Mouse (Mus musculus) bone marrow macrophage, adult 2 months (primary cell): ENCODE measurements around the gene Aagab. TPM values are rescaled to one million over a fixed set of nuclear protein-coding genes. Genes with fewer than 3 reads are reported as not detected.

Experiments used
- H3K27ac ChIP-seq: 2 replicates; pipeline ENCODE4 v1.5.1; 2012; ENCODE audit warnings: low read depth, low read length; ENCODE audit not compliant: insufficient read depth
- H3K4me1 ChIP-seq: 2 replicates; pipeline ENCODE4 v1.6.1; 2012; ENCODE audit warnings: low read length; ENCODE audit not compliant: control insufficient read depth, insufficient read depth
- H3K4me3 ChIP-seq: 2 replicates; pipeline ENCODE4 v1.5.1; 2012; ENCODE audit warnings: mild to moderate bottlenecking, low read length, moderate library complexity; ENCODE audit not compliant: insufficient read depth
- CTCF ChIP-seq: IDR thresholded peaks from 2 replicates; pipeline ENCODE4 v1.5.1; 2012; ENCODE audit warnings: low read depth, mild to moderate bottlenecking, low read length, moderate library complexity
- POLR2A ChIP-seq: IDR thresholded peaks from 2 replicates; pipeline ENCODE4 v1.6.1; 2012; ENCODE audit warnings: mild to moderate bottlenecking, low read depth, low read length, borderline replicate concordance
- polyA plus RNA-seq: library from polyadenylated mRNA; stranded (reverse); fragments of >200 nt; gene quantifications from 2 replicates; pipeline ENCODE4 v1.2.4, GENCODE M21; 2012; ENCODE audit not compliant: missing spikeins, insufficient read depth, insufficient read length

Aagab gene
- polyA plus RNA-seq, 1 experiment: 46.2 TPM

DNA sequence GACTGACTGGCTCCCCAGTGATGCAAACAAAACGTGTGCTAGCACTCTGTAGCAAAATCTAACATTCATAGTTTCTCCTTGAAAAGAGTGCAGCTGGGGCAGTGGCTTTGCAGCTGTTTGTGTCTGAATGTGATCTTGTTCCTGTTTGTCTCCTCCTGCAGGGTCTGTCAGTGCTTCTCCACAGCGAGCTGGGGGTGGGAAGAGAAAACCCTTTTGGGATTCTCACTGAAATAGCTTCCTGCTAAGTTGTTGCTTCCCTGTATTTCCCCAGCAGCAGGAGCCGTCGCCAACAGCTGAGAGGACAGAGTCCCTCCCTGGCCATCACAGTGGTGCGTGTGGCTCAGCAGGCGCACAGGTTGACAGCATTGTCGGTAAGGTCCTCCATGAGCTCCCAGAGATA is 33.7 kb downstream of the Aagab start:
- TF ChIP-seq CTCF (no peak), POLR2A (no peak)
- peaks cover 7% of the 10 kb centered on the region; the same call in 1 of the 2 replicates for H3K4me1 ChIP-seq
- no peak overlapping the region for H3K27ac ChIP-seq
- no peak overlapping the region for H3K4me3 ChIP-seq

DNA sequence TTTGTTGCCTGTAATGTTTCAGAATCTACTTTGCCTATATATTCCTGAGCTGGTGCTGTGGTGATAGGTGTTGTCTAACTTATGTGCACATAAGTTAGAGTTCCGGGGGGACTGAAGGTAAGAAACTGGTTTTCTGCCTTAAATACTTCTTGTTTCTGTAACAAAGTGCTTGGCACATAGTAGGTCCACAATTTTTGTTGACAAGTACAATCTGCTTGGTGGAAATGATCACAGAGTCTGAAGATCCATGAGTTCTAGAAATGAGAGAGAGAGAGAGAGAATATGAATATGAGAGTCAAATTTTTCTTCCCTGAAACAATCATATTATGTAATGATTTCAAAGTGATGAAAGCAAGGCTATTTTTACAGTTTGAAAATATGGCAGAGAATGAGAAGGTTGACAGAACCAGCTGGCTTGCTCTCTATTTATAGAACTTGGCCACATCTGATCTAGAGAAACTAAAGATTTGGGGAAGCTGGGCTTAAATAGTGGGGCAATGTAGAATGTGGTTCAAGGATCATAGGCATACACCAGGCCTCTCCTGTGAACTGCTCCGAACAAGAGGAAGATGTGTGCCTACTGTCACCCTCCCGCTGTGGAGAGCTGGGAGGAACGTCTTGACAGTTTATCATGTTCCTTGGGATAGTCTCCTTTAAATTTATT is 39.7 kb downstream of the Aagab start:
- TF ChIP-seq POLR2A (no peak), CTCF (no peak)
- Histone ChIP-seq H3K4me3 (no peak overlapping the region), H3K27ac (peak overlapping the region; percentile 27), H3K4me1 (peaks cover 23% of the 10 kb centered on the region)

DNA sequence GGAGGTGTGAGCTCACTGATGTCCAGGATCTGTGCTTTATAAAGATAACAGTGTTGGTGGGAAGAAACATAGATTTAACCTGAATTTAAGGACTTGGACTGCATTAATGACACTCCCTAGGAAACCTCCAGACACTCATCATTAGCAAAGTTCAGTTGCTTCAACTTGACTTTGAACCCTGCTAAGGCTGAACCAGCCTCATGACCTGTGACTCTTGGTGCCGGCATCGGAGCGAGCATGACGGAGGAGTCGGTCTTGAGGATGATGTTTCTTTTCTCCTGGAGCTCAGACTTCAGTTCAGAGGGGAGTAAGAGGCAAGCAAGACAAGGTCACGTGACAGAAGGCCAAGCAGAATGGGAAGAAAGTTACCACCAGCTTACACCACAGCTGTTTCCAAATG is 41.6 kb downstream of the Aagab start:
- no peak overlapping the region for H3K27ac ChIP-seq
- H3K4me1 ChIP-seq: peaks cover 23% of the 10 kb centered on the region
- TF ChIP-seq POLR2A (no peak), CTCF (no peak)
- no peak overlapping the region for H3K4me3 ChIP-seq

DNA sequence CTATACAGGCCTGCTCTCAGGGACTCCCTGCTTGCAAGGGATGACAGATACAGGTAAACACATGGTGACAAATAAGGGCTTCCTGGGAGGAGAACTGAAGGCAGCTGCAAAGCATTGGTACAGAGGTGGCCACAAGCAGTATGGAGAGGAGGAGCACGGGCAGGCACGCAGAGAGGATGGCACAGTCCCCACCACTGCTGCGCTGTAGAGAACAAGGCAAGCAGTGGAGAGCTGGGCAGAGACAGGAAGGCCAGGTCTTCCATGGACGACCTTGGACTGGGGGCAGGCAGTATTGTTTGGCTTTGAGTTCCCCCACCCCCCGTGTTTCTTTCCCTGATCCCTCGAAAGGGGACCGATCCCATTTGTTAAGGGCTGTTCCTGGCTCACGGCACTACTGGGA is 42.6 kb downstream of the Aagab start:
- H3K4me3 ChIP-seq: no peak overlapping the region
- TF ChIP-seq POLR2A (no peak), CTCF (no peak)
- H3K27ac ChIP-seq: no peak overlapping the region
- H3K4me1 ChIP-seq: peaks cover 23% of the 10 kb centered on the region

DNA sequence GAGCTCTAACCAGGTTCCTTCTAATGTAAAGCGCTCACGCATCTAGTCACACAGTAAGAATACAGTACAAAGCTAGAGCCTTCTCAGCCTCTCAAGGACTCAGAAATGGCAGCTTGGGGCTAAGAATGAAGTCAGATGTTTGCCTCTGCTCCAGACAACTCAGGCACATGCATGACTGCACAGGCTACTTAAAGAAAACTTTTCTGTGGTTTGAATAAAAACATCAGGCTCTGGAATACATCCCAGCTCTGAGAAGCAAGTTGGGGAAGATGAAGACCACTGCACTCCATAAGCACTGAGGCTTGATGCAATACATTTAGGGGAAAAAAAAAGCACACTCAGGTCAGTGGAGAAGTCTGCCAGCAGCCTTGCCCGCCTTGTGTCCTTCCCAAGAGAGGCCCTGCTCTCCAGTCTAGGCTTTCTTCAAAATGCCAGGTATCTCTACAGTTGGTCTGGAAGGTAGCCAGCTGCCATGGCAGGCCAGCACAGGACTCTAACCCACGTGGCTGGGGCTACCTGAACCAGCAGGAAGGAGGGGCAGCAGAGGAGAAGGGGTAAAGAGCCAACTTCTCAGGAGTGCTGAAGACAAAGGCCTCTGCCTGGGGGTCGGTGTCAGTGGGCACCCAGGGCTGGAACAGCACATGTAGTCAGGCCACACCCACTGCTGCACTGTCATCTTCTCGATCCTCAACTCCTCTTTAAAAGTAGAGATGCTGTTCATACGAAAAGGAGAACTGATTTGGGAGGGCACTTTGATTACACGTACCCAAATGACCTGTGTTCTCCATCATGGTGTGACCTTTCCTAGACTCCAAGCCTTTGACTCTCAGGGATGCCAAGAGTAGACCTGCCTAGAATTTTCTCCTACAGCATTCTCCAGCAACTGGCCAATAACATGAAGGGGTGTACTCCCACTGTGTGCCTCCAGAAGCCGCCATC is 45.4 kb downstream of the Aagab start:
- Histone ChIP-seq H3K4me1 (peaks cover 4% of the 10 kb centered on the region), H3K4me3 (no peak overlapping the region), H3K27ac (no peak overlapping the region)
- TF ChIP-seq CTCF (no peak), POLR2A (no peak)

DNA sequence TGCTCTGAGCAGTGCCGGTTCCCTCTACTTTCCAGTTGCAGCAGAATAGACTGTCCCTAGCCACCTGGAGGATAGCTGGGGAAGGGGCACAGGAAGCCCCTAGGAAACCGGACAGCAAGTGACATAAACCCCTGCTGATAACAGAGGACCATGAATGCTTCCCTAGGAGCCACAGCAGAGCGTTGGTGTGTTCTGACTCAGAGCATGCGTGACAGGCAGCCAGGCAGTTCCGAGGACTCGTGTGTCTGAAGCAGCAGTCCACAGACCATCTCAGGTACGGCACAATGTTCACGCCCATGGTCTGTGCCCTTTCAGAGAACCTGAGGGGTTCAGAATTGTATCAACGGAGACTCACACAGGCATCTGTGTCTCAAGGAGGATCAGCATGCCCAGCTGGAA is 46.1 kb downstream of the Aagab start:
- TF ChIP-seq CTCF: no peak
- H3K27ac ChIP-seq: no peak overlapping the region
- no peak overlapping the region for H3K4me3 ChIP-seq
- H3K4me1 ChIP-seq: no peaks in the 10 kb centered on the region

DNA sequence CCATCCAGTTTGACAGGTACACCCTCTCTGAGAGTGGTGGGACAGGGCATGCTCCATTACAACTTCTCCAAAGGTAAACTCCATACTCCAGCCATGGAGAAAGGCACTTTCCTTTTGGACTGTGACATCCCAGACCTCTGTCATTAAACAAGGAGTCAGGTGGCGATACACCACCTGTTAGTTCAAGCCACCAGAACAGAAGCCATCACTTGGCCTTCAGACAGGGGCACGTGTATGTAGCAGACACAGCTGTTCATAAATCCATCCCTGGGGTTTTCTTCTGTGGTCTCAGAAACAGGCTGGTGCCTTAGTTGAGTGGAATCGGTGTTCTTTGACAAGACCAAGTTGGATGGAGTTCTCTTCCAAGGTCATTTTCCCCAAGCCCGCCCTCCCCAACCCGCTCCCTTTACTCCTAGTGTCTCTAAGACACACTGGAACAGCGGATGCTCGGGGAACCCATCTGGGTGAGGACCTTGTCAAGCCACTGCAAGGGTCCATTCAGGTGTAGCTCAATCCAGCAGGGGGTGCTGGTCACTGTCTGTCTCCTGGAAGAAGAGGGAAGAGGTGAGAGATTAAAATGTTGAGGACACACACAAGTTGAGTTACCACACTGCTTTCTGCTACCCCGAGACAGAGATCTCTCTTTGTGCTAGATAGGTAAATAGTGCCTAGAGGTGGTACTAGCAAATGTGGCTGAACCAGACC is 47.5 kb downstream of the Aagab start:
- Histone ChIP-seq H3K4me3 (no peak overlapping the region), H3K4me1 (no peaks in the 10 kb centered on the region), H3K27ac (no peak overlapping the region)
- TF ChIP-seq POLR2A (no peak), CTCF (0 out of 2 replicates have a peak, but pooled peaks have one; percentile 32)

DNA sequence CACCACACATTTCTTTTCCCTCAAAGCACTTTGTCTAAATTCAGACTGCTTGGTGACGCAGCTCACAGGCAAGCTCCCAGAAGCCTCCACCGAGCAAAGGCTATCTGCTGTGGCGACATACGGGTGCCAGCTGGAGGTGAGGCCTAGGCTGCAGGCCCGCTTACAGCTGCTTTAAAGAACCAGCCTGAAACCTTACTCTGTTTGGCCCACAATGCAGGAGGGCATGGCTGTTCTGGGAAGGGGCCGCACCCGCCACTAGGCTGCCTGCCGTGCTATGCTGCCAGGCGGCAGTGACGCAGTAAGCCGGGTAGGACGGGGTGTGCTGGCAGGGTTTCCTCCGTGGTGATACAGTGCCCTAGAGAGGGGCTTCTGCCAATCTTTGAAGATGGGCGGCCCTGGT is 48.4 kb downstream of the Aagab start:
- Histone ChIP-seq H3K27ac (no peak overlapping the region), H3K4me3 (no peak overlapping the region)
- TF ChIP-seq CTCF (no peak), POLR2A (no peak)

DNA sequence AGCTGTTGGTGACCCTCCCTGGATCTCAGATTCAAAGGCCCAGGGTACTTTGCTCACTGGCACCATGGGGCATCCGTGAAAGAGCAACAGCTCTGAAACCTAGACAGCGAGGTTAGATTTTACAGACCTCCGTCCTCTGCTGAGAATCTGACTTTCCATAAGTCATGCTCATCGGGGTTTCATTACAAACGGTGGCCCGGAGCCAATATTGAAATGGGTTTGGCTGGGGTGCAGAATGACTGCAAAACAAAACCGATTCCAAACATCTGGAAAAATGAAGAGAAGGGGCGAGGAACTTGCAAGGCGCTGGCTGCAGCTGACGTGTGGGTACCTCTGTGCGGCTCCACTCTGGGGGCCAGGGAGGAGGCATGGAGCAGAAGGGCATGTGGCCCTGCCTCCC is 49.1 kb downstream of the Aagab start:
- Histone ChIP-seq H3K4me3 (no peak overlapping the region), H3K4me1 (no peaks in the 10 kb centered on the region), H3K27ac (no peak overlapping the region)
- TF ChIP-seq CTCF: no peak
- TF ChIP-seq POLR2A: no peak

More for the DNA sequence above, 48.4 kb downstream of the Aagab start:
- no peaks in the 10 kb centered on the region for H3K4me1 ChIP-seq
